Mouse (Mus musculus): ENCODE data around the gene Rabep1. TPM values are rescaled to one million over a fixed set of nuclear protein-coding genes. Genes with fewer than 3 reads are reported as not detected.
"Not testable (repeated sequence)": the region's sequence is repeated elsewhere in the genome, so short reads cannot be mapped to it uniquely, and the experiment has no call there.

Gene Rabep1
- polyA plus RNA-seq, 1 experiment from 2014 or later = 32.6 TPM

- Histone ChIP-seq H3K4me1 (ENCODE audit: insufficient read depth) (0 out of 2 replicates have a peak, but pooled peaks cover 2% of the 10 kb centered on the region), H3K9ac (peak overlapping the region; percentile 93; the same call in 1 of the 2 replicates), H3K9me3 (ENCODE audit: low read depth, low read length) (no peaks in the 10 kb centered on the region), H3K4me3 (ENCODE audit: low read depth, low read length) (peak overlapping the region; percentile 95), H3K27me3 (ENCODE audit: insufficient read depth, low read length) (no peaks in the 10 kb centered on the region), H3K36me3 (ENCODE audit: insufficient read depth) (no peaks in the 10 kb centered on the region), H3K27ac (ENCODE audit: low read depth) (no peak overlapping the region), H3K4me2 (peak overlapping the region; percentile 68)
- WGBS = 14% methylated on average over 12 of the region's 12 CpGs
- ATAC-seq (ENCODE audit: insufficient read depth) (peak; percentile 18; the same call in 1 of the 2 replicates), DNase-seq (no peak)
- TF ChIP-seq CTCF (IDR thresholded peaks at IDR 0.05; ENCODE audit: low read depth) = no peak
Measured at GRCm38 (mm10) chr11:70843701-70844551, 652 bp upstream of the Rabep1 start.

- Histone ChIP-seq H3K27ac (ENCODE audit: low read depth) (0 out of 2 replicates have a peak overlapping the region, but pooled peaks have one; percentile 46), H3K9ac (peak overlapping the region; percentile 93), H3K4me2 (peak overlapping the region; percentile 68), H3K27me3 (ENCODE audit: insufficient read depth, low read length) (no peaks in the 10 kb centered on the region), H3K9me3 (ENCODE audit: low read depth, low read length) (no peaks in the 10 kb centered on the region), H3K4me1 (ENCODE audit: insufficient read depth) (0 out of 2 replicates have a peak, but pooled peaks cover 2% of the 10 kb centered on the region), H3K36me3 (ENCODE audit: insufficient read depth) (no peaks in the 10 kb centered on the region), H3K4me3 (ENCODE audit: low read depth, low read length) (peak overlapping the region; percentile 95)
- DNase-seq = no peak
- ATAC-seq (ENCODE audit: insufficient read depth) = no peak
- TF ChIP-seq CTCF (IDR thresholded peaks at IDR 0.05; ENCODE audit: low read depth) = no peak
- 3% methylated on average over 19 of the region's 19 CpGs for WGBS
Measured at GRCm38 (mm10) chr11:70845457-70845978, 940 bp downstream of the Rabep1 start.

GRCm38 (mm10) chr11:70846029-70846428 is 1.5 kb downstream of the Rabep1 start:
- Histone ChIP-seq H3K4me2 (peak overlapping the region; percentile 68), H3K4me3 (ENCODE audit: low read depth, low read length) (peak overlapping the region; percentile 95), H3K9ac (peak overlapping the region; percentile 93), H3K4me1 (ENCODE audit: insufficient read depth) (0 out of 2 replicates have a peak, but pooled peaks cover 2% of the 10 kb centered on the region), H3K27me3 (ENCODE audit: insufficient read depth, low read length) (no peaks in the 10 kb centered on the region), H3K27ac (ENCODE audit: low read depth) (no peak overlapping the region), H3K36me3 (ENCODE audit: insufficient read depth) (no peaks in the 10 kb centered on the region), H3K9me3 (ENCODE audit: low read depth, low read length) (no peaks in the 10 kb centered on the region)
- ATAC-seq (ENCODE audit: insufficient read depth) (no peak), DNase-seq (no peak)
- 21% methylated on average over 2 of the region's 2 CpGs for WGBS
- no peak for TF ChIP-seq CTCF (IDR thresholded peaks at IDR 0.05; ENCODE audit: low read depth)

GRCm38 (mm10) chr11:70860371-70860770 is 15.8 kb downstream of the Rabep1 start:
- Histone ChIP-seq H3K4me1 (ENCODE audit: insufficient read depth) (no peaks in the 10 kb centered on the region), H3K27me3 (ENCODE audit: insufficient read depth, low read length) (no peaks in the 10 kb centered on the region)
- WGBS = 92% methylated on average over 1 of the region's 1 CpGs

GRCm38 (mm10) chr11:70863204-70863603 is 18.6 kb downstream of the Rabep1 start:
- H3K4me3 ChIP-seq (ENCODE audit: low read depth, low read length); H3K27ac ChIP-seq (ENCODE audit: low read depth); H3K36me3 ChIP-seq (ENCODE audit: insufficient read depth); H3K27me3 ChIP-seq (ENCODE audit: insufficient read depth, low read length); H3K9me3 ChIP-seq (ENCODE audit: low read depth, low read length); H3K4me2 ChIP-seq; ATAC-seq (ENCODE audit: insufficient read depth); H3K9ac ChIP-seq; DNase-seq; H3K4me1 ChIP-seq (ENCODE audit: insufficient read depth): not testable (repeated sequence)
- WGBS = 71% methylated on average over 2 of the region's 2 CpGs

More at GRCm38 (mm10) chr11:70860371-70860770, 15.8 kb downstream of the Rabep1 start:
- no peak for TF ChIP-seq CTCF (IDR thresholded peaks at IDR 0.05; ENCODE audit: low read depth)
- no peak overlapping the region for H3K9ac ChIP-seq
- H3K4me2 ChIP-seq = no peak overlapping the region
- DNase-seq = no peak
- H3K36me3 ChIP-seq (ENCODE audit: insufficient read depth) = no peaks in the 10 kb centered on the region
- H3K9me3 ChIP-seq (ENCODE audit: low read depth, low read length) = no peaks in the 10 kb centered on the region
- no peak overlapping the region for H3K4me3 ChIP-seq (ENCODE audit: low read depth, low read length)
- no peak overlapping the region for H3K27ac ChIP-seq (ENCODE audit: low read depth)
- no peak for ATAC-seq (ENCODE audit: insufficient read depth)

DNA sequence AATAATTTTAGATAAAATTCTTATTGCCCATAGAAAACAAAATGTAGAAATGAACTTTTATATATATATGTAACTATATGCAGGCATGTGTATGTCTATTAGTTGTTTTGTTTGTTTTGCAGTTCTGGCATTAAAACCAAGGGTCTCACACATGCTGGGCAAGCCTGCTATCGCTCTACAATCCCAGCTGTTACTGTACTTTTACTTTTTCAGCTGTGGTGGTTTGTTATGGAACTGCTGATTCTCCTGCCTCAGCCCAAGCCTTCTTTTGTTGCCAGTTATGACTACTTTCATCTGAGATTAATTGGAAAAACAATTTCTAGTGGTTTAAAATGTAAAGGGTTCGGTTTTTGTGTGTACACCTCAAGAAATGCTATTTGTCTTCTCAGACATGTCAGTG is 20.6 kb downstream of the Rabep1 start:
- Histone ChIP-seq H3K36me3 (ENCODE audit: insufficient read depth) (no peaks in the 10 kb centered on the region), H3K4me1 (ENCODE audit: insufficient read depth) (no peaks in the 10 kb centered on the region), H3K27ac (ENCODE audit: low read depth) (no peak overlapping the region), H3K9ac (no peak overlapping the region), H3K9me3 (ENCODE audit: low read depth, low read length) (no peaks in the 10 kb centered on the region), H3K27me3 (ENCODE audit: insufficient read depth, low read length) (no peaks in the 10 kb centered on the region), H3K4me3 (ENCODE audit: low read depth, low read length) (no peak overlapping the region), H3K4me2 (no peak overlapping the region)
- DNase-seq = no peak
- 79% methylated on average over 2 of the region's 2 CpGs for WGBS
- no peak for TF ChIP-seq CTCF (IDR thresholded peaks at IDR 0.05; ENCODE audit: low read depth)
- no peak for ATAC-seq (ENCODE audit: insufficient read depth)

DNA sequence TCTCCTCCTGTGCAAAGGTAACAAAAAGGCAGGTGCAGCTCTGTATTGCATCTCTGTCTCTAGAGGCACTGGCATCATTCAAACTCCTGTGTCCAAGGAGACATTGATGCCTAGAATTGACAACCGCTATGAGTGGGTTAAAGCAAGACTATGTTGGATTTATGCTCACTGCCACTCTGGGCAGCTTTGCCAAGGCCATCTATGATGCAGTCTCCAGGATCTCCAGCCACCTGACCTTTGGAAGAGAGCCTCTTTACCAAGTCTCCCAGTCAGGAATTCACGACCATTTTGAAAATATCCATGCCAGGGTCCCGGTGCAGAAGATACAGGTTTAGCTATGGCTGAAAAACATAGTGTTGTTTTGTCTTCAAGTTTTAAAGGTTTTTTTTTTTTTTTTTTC is 24.7 kb downstream of the Rabep1 start:
- H3K9ac ChIP-seq = no peak overlapping the region
- H3K36me3 ChIP-seq (ENCODE audit: insufficient read depth) = no peaks in the 10 kb centered on the region
- no peaks in the 10 kb centered on the region for H3K27me3 ChIP-seq (ENCODE audit: insufficient read depth, low read length)
- no peak overlapping the region for H3K4me3 ChIP-seq (ENCODE audit: low read depth, low read length)
- no peak for TF ChIP-seq CTCF (IDR thresholded peaks at IDR 0.05; ENCODE audit: low read depth)
- 80% methylated on average over 3 of the region's 3 CpGs for WGBS
- no peak for ATAC-seq (ENCODE audit: insufficient read depth)
- DNase-seq = no peak
- no peak overlapping the region for H3K27ac ChIP-seq (ENCODE audit: low read depth)
- H3K4me1 ChIP-seq (ENCODE audit: insufficient read depth) = no peaks in the 10 kb centered on the region
- H3K9me3 ChIP-seq (ENCODE audit: low read depth, low read length) = no peaks in the 10 kb centered on the region
- H3K4me2 ChIP-seq = no peak overlapping the region

Measured in lung, embryonic 14.5 days (tissue).